Mouse (Mus musculus) thymus, postnatal 10 days (tissue): ENCODE measurements around the gene Cables2.
"Not testable (repeated sequence)": the region's sequence is repeated elsewhere in the genome, so short reads cannot be mapped to it uniquely, and the experiment has no call there.

ENCODE experiments used
- DNase-seq, 2 experiments: peaks; one replicate each; pipeline ENCODE4 v3.0.0; 2021; ENCODE audit warnings: low spot score in 2 of 2

Cables2 gene

GRCm38 (mm10) chr2:180277773-180278320, 4.6 kb upstream of the Cables2 start:
- no peak for DNase-seq

GRCm38 (mm10) chr2:180276851-180277259, 3.6 kb upstream of the Cables2 start:
- DNase-seq = no peak

GRCm38 (mm10) chr2:180276385-180276784, 3.1 kb upstream of the Cables2 start:
- DNase-seq = no peak

GRCm38 (mm10) chr2:180275836-180276235, 2.5 kb upstream of the Cables2 start:
- peak; percentile 38 to 64 for DNase-seq

GRCm38 (mm10) chr2:180274523-180274922, 1.2 kb upstream of the Cables2 start:
- no peak for DNase-seq

- peak; percentile 60 to 62 for DNase-seq
These were observed 393 bp downstream of the Cables2 start for GRCm38 (mm10) chr2:180272884-180273321.

- no peak for DNase-seq
These were observed 1.4 kb downstream of the Cables2 start for GRCm38 (mm10) chr2:180271804-180272395.

GRCm38 (mm10) chr2:180270537-180271255, 2.6 kb downstream of the Cables2 start:
- no peak for DNase-seq

- DNase-seq = no peak
These were observed 4.0 kb downstream of the Cables2 start for GRCm38 (mm10) chr2:180269329-180269728.

GRCm38 (mm10) chr2:180267955-180268354, 5.3 kb downstream of the Cables2 start:
- DNase-seq = no peak

- DNase-seq = no peak
These were observed 10.4 kb downstream of the Cables2 start for GRCm38 (mm10) chr2:180262891-180263290.

GRCm38 (mm10) chr2:180262441-180262840, 10.9 kb downstream of the Cables2 start:
- DNase-seq = no peak

- DNase-seq = no peak
These were observed 11.4 kb downstream of the Cables2 start for GRCm38 (mm10) chr2:180261901-180262300.

GRCm38 (mm10) chr2:180260610-180261480, 12.5 kb downstream of the Cables2 start:
- DNase-seq = no peak

- not testable (repeated sequence) for DNase-seq
These were observed 13.3 kb downstream of the Cables2 start for GRCm38 (mm10) chr2:180259826-180260609.

- not testable (repeated sequence) for DNase-seq
These were observed 14.3 kb downstream of the Cables2 start for GRCm38 (mm10) chr2:180258951-180259484.

- DNase-seq = no peak
These were observed 15.1 kb downstream of the Cables2 start for GRCm38 (mm10) chr2:180257963-180258865.

- DNase-seq = peak; percentile 95 to 98
These were observed 16.2 kb downstream of the Cables2 start, which contains the start of gene Rps21 for GRCm38 (mm10) chr2:180257001-180257521. Gene Rps21, plus strand, starts transcription at chr2:180257377.

GRCm38 (mm10) chr2:180256296-180257000, 16.8 kb downstream of the Cables2 start:
- no peak for DNase-seq
